Mouse (Mus musculus): Measurements from ENCODE around the gene Wdr18.

DNA sequence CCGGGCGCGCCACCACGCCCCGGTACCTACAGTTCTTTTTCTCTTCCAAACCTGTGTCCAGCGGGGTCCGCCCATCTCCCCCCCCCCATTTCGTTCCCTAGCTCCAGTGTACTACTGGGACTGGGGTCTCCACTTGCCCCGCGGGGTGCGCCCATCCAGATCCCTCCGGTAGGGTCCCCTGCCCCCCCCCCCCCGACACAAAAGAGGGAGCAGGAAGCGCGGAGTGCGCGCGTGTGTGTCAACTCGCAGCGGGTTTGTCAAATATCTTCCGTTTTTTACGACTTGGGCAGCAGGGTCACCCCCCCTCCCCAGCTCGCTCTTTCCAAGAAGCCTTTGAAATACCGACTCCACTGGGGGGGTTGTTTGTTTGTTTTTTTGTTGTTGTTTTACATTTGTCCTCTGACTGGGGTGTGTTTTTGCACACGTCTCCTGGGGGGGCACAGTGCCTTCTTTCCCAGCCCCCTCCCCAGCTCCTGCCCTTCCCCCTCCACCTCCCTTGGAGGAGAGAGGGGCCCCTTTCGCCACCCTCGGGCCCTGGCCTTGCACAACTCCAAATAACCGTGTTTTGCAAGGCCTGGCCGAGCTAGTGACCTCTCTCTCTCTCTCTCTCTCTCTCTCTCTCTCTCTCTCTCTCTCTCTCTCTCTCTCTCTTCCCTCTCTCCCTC, 31.8 kb upstream of the Wdr18 start:
- no peak for TF ChIP-seq POLR2A (IDR thresholded peaks at IDR 0.05; ENCODE audit: low read depth, low read length)
- TF ChIP-seq CTCF (conservative IDR thresholded peaks at IDR 0.05; ENCODE audit: insufficient read depth, insufficient read length, low read depth, low read length) = no peak
